Mouse (Mus musculus) retina, embryonic 14.5 days (tissue): ENCODE data around the gene Fars2.
A peak's percentile ranks its signal among the peaks of the same experiment; 100 is the strongest.
"Not testable (repeated sequence)": the region's sequence is repeated elsewhere in the genome, so short reads cannot be mapped to it uniquely, and the experiment has no call there.

Experiments
- DNase-seq: peaks from one replicate; pipeline ENCODE4 v3.0.0-alpha.2; 2015; ENCODE audit warnings: low spot score

Fars2 gene

DNA sequence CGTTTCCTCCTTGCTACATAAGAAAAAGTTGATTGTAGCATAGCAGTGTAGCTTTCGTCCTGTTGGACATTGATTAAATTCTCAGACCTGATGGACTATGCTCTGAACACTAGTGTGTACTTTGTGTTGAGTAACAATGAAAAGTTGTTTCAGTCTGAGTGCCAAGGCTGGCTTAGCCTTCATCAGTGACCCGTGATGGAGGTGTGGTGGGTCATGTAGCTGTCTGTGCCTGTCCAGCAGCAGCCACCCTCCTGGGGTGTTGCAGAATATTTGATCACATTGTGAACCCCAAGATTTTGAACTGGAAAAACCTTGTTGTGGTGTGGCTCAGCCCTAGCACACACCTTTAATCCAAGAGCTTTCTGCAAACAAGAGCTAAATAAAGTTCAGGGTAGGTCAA lies 343.3 kb downstream of the Fars2 start:
- no peak for DNase-seq

- no peak for DNase-seq
These were observed 346.5 kb downstream of the Fars2 start for GRCm38 (mm10) chr13:36463669-36464068.

DNA sequence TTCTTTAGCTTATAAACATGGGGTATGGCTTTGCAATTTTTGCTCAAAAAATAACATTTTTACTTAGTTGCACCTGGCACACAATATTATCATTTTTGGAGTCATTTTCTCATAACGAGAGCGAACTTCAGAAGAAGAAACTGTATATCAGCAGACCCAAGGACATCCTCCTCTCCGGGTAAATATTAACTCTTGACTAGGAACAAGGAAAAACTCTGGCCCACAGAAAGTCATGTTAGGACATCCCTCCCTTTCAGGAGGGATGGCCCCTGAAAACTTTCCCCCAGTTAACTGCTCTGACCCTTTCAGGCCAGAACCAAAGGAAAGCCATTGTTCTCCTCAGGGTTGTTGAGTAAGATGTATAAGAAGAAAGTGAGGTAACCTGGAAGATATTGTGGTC lies 348.9 kb downstream of the Fars2 start:
- not testable (repeated sequence) for DNase-seq

GRCm38 (mm10) chr13:36466515-36466921 lies 349.3 kb downstream of the Fars2 start:
- DNase-seq = no peak

DNA sequence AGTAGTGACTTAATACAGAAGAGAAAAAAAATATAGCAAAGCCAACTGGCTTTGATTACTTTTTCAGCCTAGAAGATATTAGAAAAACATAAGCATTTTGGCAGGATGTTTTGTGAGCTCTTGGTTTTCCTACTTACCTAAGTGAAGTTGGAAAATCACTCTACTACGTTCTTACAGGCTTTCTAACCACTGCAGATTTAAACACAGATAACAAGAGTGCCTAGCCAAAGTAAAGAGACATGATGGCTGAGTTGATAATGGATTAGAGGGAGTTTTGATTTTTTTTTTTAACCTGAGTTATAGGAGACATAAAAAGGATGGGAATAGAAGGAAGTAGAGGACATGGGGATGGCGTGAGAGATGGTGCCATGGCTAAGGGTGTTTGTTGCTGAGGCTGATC lies 350.6 kb downstream of the Fars2 start:
- DNase-seq = no peak

- DNase-seq = no peak
These were observed 351.8 kb downstream of the Fars2 start for GRCm38 (mm10) chr13:36468963-36469362.

DNA sequence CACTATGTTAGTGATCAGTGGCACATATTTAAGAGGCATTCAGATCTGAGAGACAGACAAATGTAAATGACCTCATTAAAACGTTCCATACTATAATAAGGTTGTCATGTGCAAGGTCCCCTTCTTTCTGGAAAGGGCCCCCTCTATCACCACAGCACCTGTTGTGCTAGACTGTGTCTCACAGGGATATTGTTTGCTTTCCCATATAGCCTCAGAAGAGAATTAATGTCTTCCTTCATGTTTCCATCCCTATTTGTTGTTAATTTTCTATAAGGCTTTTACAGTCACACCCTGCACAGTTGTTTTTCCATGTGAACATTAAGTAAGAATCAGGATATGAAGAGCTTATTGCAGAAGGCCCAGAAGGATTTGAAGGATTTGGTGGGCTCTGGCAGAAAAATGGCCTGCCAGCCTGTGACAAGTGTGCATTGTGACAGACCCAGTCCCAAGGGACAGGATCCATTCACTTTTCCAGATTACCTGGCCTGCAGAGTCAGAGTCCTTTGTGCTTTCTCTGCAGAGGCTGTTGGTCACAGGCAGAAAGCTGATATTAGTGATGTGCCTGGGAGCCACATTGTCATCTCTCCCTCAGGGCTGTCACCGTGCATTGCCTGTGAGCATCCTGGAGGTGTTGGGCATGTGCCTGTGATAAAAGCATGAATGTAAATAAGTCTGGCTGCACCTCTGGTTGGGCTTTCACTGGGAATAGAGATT lies 352.4 kb downstream of the Fars2 start:
- DNase-seq = peak; percentile 18

GRCm38 (mm10) chr13:36477648-36478047 lies 360.4 kb downstream of the Fars2 start:
- no peak for DNase-seq

GRCm38 (mm10) chr13:36478243-36478642 lies 361.0 kb downstream of the Fars2 start:
- DNase-seq = no peak

- no peak for DNase-seq
These were observed 362.9 kb downstream of the Fars2 start for GRCm38 (mm10) chr13:36480101-36480500.

DNA sequence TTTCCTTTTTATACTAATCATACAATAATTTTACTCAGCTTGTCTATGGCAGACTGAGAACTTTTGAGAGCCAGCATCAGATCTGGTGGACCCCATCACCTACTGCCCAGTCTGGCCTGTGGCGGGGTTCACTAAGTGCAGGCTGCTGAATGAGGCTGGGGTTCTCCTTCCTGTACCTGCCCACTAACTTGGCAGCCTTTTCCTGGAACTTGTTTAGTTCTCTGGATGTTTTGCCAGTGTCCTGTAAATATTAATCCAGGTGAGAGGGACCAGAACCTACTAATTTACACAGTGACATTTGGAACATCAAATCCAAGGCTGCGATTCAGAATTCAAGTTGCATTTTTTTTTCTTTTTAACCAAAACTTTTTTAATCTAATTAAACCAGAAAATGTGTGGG lies 367.2 kb downstream of the Fars2 start:
- no peak for DNase-seq

DNA sequence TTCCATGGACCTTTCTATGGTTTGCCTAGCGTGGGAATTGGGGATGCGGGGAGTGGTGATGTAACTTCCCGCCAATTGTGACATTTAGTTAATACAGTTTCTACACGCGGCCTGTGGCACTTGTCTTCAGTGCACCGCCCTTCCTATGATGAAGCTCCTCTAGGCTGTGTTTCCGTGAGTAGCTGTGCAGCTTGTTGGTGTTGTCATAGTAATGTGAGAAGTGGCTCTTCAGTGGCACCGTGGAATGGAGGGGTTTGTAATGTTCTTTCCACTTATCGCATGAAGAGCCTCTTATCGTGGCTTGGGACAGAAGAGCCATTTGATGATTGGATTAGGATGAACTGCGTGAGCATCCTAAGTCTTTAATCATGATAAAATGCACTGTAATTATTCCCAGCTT lies 369.5 kb downstream of the Fars2 start:
- DNase-seq = no peak

GRCm38 (mm10) chr13:36489365-36489764 lies 372.2 kb downstream of the Fars2 start:
- DNase-seq = no peak

GRCm38 (mm10) chr13:36490612-36491011 lies 373.4 kb downstream of the Fars2 start:
- no peak for DNase-seq

GRCm38 (mm10) chr13:36492397-36492796 lies 375.2 kb downstream of the Fars2 start:
- DNase-seq = no peak

DNA sequence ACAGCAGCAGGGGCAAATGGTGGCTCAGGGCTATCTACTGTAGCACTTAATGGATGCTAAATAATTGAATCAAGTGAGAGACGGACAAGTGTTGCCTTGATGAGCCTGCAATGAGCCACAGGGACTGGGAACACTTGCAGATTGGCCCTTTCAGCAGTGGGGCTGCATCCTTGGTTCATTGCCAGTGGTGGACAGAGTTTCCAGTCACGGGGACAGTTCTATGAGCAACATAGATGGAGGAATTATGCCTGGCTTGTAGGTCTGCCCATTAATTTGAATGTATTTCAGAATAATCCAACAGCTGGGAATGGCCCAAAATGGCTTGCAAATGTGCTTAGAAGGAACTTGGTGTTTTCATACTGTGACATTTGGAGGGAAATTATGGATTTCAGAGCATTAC lies 376.1 kb downstream of the Fars2 start:
- DNase-seq = peak; percentile 6

- DNase-seq = no peak
These were observed 376.6 kb downstream of the Fars2 start for GRCm38 (mm10) chr13:36493762-36494161.

DNA sequence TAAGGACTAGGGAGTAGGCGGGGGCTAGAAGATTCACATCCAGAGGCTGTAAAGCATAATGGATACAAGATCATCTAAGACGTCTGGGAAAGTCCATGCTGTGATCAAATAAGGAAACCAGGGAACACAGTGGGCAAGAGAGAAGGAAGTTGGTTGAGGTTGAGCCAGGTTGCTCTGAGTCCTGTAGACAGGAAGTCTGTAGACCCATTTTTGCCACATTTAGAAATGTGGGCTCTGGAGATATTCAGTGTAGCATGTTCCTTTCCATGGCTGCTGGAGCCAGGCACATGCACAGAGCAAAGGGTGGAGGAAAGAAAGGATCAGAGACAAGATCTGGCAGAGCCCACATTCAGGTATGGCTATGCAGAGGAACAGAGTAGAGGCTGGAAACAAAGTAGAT lies 378.8 kb downstream of the Fars2 start:
- DNase-seq = no peak

DNA sequence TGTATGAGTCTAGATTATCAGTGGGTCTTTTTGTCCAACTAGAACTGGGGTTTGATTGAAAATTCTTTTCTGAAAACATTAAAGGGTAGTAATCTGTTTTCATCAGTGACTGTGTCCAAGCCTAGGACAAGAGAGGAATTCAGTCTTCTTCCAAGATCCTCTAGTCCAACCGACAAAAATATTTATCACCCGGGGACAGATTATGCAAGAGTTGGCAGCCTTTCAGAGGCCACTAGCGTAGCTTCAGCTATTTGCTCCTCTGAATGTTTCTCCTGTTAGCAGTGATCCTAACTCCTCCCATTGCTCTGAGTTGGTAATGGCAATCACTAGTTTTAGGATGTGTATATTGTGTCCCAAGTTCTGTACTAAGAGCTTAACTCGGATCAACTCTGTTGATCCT lies 380.1 kb downstream of the Fars2 start:
- DNase-seq = no peak

DNA sequence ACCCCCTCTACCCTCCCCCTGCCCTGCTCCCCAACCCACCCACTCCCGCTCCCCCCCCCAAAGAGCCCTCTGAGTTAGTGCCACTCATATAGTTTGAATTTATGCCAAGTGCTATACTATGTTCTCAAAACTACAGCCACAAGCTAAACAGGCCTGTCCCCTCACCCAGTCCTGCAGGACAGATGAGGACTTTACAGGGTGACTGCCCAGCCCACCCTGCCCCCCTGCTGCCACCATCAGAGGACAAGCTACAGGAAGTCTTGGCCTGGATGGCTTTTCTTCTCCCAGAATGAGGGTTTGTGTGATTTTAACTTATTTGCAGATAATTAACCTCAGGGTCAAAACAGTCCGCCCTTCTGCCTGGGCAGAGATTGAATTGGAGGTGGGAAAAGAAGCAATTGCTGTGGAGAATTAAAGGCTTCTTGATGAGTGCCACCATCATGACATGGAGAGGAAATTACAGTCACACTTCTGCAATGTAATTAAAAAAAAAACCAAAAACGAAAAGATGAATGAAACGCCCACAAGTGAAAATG lies 383.2 kb downstream of the Fars2 start:
- no peak for DNase-seq

DNA sequence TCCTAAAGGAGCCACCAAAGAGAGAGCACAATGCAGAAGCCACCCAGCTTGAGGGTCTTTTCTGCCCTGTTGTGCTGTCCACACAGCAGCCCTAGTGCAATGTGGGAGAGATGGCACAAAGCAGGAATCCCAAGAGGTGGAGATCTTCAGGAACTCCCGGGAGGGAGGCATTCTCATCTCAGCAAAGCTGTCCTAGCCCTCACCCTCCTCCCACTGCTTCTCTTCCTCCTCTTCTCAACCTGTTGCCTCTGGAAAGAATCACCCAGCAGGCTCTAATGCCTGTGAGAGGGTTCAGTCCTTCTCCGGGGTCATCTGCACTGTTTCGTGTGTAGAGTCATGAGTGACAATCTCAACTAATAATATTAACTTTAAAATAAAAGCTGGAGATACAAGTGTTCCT lies 386.3 kb downstream of the Fars2 start:
- DNase-seq = no peak

DNA sequence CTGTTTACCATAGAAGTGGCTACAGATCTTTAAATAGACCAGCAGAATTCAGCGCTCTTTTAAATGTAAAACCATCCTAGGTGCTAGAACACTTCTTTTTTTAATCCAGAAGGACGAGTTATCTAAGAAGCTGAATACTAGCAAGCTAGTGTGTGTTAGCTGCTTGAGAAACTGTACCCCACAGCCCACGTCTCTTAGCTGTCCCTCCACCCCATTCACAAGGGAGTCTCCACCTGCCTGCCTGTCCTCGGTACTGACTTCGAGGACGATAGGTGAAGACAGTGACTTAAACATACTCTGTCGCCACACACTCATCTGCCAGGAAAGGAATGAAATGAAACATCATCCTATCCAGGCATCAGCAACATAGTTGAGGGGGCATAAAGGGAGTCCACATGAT lies 386.8 kb downstream of the Fars2 start:
- no peak for DNase-seq

DNA sequence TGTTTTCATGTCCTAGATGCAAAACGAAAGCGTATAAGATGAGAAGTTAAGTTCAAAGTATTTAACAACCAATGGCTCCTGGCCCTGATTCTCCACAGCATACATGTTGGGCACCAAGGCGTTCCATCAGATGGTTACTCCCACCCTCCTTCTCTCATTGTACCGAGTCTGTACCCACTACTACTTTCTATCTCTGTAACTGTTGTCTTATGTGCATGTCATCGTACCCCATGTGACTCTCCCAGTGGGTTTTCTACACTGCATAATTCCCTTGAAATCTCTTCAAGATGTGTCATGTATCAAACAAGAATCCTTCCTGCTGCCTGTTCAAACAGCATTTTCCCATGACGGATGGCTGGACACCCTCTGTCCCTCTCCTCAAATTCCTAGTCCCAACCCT lies 388.5 kb downstream of the Fars2 start:
- DNase-seq = no peak

GRCm38 (mm10) chr13:36506315-36506714 lies 389.1 kb downstream of the Fars2 start:
- DNase-seq = no peak
